Mouse (Mus musculus) heart, postnatal 36 days (tissue): Measurements from ENCODE around the gene Cfap61. TPM values are rescaled to one million over a fixed set of nuclear protein-coding genes. Genes with fewer than 3 reads are reported as not detected.

ENCODE experiments used
- DNase-seq, 2 experiments: peaks; one replicate each; pipeline ENCODE4 v3.0.0; 2021 to 2022
- intact Hi-C: fragments of 180-260 bp; cut with DNase I; formaldehyde crosslinking; loops from one replicate; pipeline ENCODE4 v1.15.1; 2025
- total RNA-seq, 2 experiments: library from RNA; stranded (reverse); gene quantifications; 2 replicates each; pipeline ENCODE4 v1.2.3; 2021

The Cfap61 gene
- total RNA-seq, 2 experiments from 2014 or later, result 1.1 to 2.7 TPM

GRCm38 (mm10) chr2:146130514-146130913 lies 195.9 kb downstream of the Cfap61 start:
- intact Hi-C loops, result no loop called here
- no peak for DNase-seq

- intact Hi-C loops, result no loop called here
- DNase-seq, result no peak
Observed at GRCm38 (mm10) chr2:146134275-146134674, 199.7 kb downstream of the Cfap61 start.

- intact Hi-C loops, result no loop called here
- no peak for DNase-seq
Observed at GRCm38 (mm10) chr2:146140711-146141110, 206.1 kb downstream of the Cfap61 start.

- no peak for DNase-seq
- intact Hi-C loops, result no loop called here
Observed at GRCm38 (mm10) chr2:146147306-146147705, 212.7 kb downstream of the Cfap61 start.

- intact Hi-C loops, result no loop called here
- DNase-seq, result no peak
Observed at GRCm38 (mm10) chr2:146147801-146148200, 213.2 kb downstream of the Cfap61 start.

GRCm38 (mm10) chr2:146149206-146149974 lies 214.8 kb downstream of the Cfap61 start:
- DNase-seq, result no peak
- intact Hi-C loops, result no loop called here

- intact Hi-C loops, result no loop called here
- DNase-seq, result peak; percentile 9 to 39
Observed at GRCm38 (mm10) chr2:146168017-146168803, 233.6 kb downstream of the Cfap61 start.

GRCm38 (mm10) chr2:146169492-146169891 lies 234.9 kb downstream of the Cfap61 start:
- intact Hi-C loops, result no loop called here
- no peak for DNase-seq

GRCm38 (mm10) chr2:146172106-146172505 lies 237.5 kb downstream of the Cfap61 start:
- DNase-seq, result no peak
- intact Hi-C loops, result no loop called here

- intact Hi-C loops, result no loop called here
- DNase-seq, result no peak
Observed at GRCm38 (mm10) chr2:146174173-146174572, 239.6 kb downstream of the Cfap61 start.

GRCm38 (mm10) chr2:146178718-146179117 lies 244.1 kb downstream of the Cfap61 start:
- no peak for DNase-seq
- intact Hi-C loops, result no loop called here

GRCm38 (mm10) chr2:146183830-146184793 lies 249.5 kb downstream of the Cfap61 start:
- DNase-seq, result no peak
- intact Hi-C loops, result no loop called here

- no peak for DNase-seq
- intact Hi-C loops, result no loop called here
Observed at GRCm38 (mm10) chr2:146196126-146196525, 261.5 kb downstream of the Cfap61 start.

GRCm38 (mm10) chr2:146197947-146198346 lies 263.4 kb downstream of the Cfap61 start:
- intact Hi-C loops, result no loop called here
- DNase-seq, result no peak

GRCm38 (mm10) chr2:146210968-146211367 lies 276.4 kb downstream of the Cfap61 start:
- intact Hi-C loops, result no loop called here
- no peak for DNase-seq

GRCm38 (mm10) chr2:146214715-146215114 lies 280.1 kb downstream of the Cfap61 start:
- intact Hi-C loops, result loop anchor here (5.0 kb wide), 1 partner anchor 203 kb away; no protein-coding TSS in a partner anchor
- DNase-seq, result peak in 1 of 2 experiments; percentile 11

- DNase-seq, result no peak
- intact Hi-C loops, result loop anchor here (5.0 kb wide), 1 partner anchor 201 kb away; no protein-coding TSS in a partner anchor
Observed at GRCm38 (mm10) chr2:146216111-146217064, 281.8 kb downstream of the Cfap61 start.

- no peak for DNase-seq
- intact Hi-C loops, result loop anchor here (5.0 kb wide), 1 partner anchor 200 kb away; no protein-coding TSS in a partner anchor
Observed at GRCm38 (mm10) chr2:146217227-146217980, 282.8 kb downstream of the Cfap61 start.
